Mouse (Mus musculus) adrenal gland (tissue): ENCODE results near the gene Tmco1.
"Not testable (repeated sequence)": the region's sequence is repeated elsewhere in the genome, so short reads cannot be mapped to it uniquely, and the experiment has no call there.

Experiments used
- intact Hi-C: fragments of 180-260 bp; cut with DNase I; formaldehyde crosslinking; loops from one replicate; pipeline ENCODE4 v1.15.1; 2025

Tmco1 gene

GRCm38 (mm10) chr1:167331106-167331505 lies 22.9 kb downstream of the Tmco1 start:
- intact Hi-C loops = no loop called here

- intact Hi-C loops = no loop called here
Measured at GRCm38 (mm10) chr1:167336398-167336797, 28.2 kb downstream of the Tmco1 start.

GRCm38 (mm10) chr1:167337463-167338095 lies 29.4 kb downstream of the Tmco1 start:
- intact Hi-C loops = loop anchor here (1.0 kb wide), 1 partner anchor 118 kb away; no protein-coding TSS in a partner anchor

- intact Hi-C loops = no loop called here
Measured at GRCm38 (mm10) chr1:167339177-167339781, 31.1 kb downstream of the Tmco1 start.

GRCm38 (mm10) chr1:167340111-167340787 lies 32.1 kb downstream of the Tmco1 start:
- intact Hi-C loops = no loop called here

- intact Hi-C loops = no loop called here
Measured at GRCm38 (mm10) chr1:167340910-167341528, 32.8 kb downstream of the Tmco1 start.

GRCm38 (mm10) chr1:167342831-167343230 lies 34.7 kb downstream of the Tmco1 start:
- intact Hi-C loops = no loop called here

- intact Hi-C loops = not testable (repeated sequence)
Measured at GRCm38 (mm10) chr1:167345994-167346520, 37.9 kb downstream of the Tmco1 start.

- intact Hi-C loops = not testable (repeated sequence)
Measured at GRCm38 (mm10) chr1:167349206-167349605, 41.0 kb downstream of the Tmco1 start.

- intact Hi-C loops = no loop called here
Measured at GRCm38 (mm10) chr1:167349815-167350596, 41.8 kb downstream of the Tmco1 start, which contains the start of gene Aldh9a1. Gene Aldh9a1 (plus strand): TSS chr1:167349991.

- intact Hi-C loops = no loop called here
Measured at GRCm38 (mm10) chr1:167350597-167351415, 42.6 kb downstream of the Tmco1 start.

GRCm38 (mm10) chr1:167352403-167352802 lies 44.2 kb downstream of the Tmco1 start:
- intact Hi-C loops = no loop called here

GRCm38 (mm10) chr1:167357387-167357786 lies 49.2 kb downstream of the Tmco1 start:
- intact Hi-C loops = no loop called here

- intact Hi-C loops = no loop called here
Measured at GRCm38 (mm10) chr1:167358731-167359130, 50.6 kb downstream of the Tmco1 start.

- intact Hi-C loops = no loop called here
Measured at GRCm38 (mm10) chr1:167360268-167360667, 52.1 kb downstream of the Tmco1 start.

GRCm38 (mm10) chr1:167362819-167363218 lies 54.6 kb downstream of the Tmco1 start:
- intact Hi-C loops = no loop called here

- intact Hi-C loops = no loop called here
Measured at GRCm38 (mm10) chr1:167363322-167363721, 55.1 kb downstream of the Tmco1 start.

GRCm38 (mm10) chr1:167365808-167366207 lies 57.6 kb downstream of the Tmco1 start:
- intact Hi-C loops = no loop called here

GRCm38 (mm10) chr1:167366621-167367020 lies 58.4 kb downstream of the Tmco1 start:
- intact Hi-C loops = no loop called here

- intact Hi-C loops = no loop called here
Measured at GRCm38 (mm10) chr1:167368018-167368417, 59.8 kb downstream of the Tmco1 start.
